Mouse (Mus musculus) CD8-positive naive resting alpha-beta T cell, adult 2 months (primary cell): Measurements from ENCODE around the gene Defb36.

Experiments
- DNase-seq, 2 experiments: peaks; one replicate each; pipeline ENCODE4 v3.0.0; 2022; ENCODE audit warnings: low read depth in 2 of 2, low spot score in 2 of 2

Gene Defb36

DNA sequence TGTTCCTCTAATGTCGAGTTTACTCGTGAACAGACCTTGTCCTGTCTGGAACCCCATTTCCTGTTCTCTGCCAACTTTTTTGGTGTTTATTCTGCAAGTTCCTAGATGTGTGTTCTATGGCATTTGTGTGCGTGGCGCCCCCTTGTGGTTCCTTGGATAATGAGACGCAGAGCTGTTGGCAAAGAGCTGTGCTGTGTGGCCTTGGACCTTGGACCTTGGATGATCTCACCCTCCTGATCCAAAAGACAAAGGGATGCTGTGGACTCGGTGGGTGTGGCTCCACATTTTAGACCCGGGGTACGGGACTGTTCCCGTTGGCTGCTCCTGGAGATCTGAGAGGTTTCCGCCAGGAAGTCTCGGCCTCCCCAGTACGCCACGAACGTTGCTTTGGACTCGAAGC is at the start of gene Defb36:
Gene Defb36 (plus strand): TSS at position 271 of the 400 bp plus-strand sequence.
- DNase-seq, result peak in 1 of 2 experiments; percentile 5

DNA sequence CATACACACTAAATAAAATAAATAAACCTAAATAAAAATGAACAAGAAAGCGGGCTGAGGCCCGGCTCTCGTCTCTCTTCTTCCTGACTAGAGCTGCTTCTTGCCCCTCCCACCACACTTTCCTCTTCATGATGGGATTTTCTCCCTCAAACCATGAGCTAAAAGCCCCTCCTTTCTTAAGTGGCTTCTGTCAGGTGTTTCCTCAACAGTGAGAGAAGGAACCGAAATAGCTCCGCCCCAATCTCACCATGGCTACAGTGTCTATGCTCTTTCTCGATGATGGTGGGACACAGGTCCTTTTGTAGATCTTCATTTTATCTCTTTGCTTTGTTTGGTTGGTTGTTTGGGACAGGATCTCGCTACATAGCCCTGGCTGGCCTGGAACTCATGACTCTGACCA is 47.5 kb upstream of the Defb36 start:
- no peak for DNase-seq

DNA sequence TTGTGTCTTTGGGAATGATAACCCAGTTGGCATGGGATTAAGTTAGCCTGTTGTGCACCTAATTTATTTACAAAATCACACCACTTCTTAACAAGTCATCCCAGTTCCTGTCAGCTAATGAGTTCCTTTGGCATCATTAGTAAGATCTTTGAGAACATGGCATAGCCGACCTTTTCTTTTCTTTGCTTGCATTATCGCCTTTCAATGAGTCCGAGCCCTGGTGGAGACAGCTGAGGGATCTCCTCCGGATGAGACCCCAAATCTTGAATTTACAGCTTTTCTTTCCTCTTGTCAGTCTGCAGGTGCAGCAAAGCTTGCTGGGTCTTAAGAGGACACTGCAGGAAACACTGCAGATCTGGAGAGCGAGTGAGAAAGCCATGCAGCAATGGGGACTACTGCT is 35.1 kb upstream of the Defb36 start, which contains the start of gene Gm17416:
Gene Gm17416 (plus strand): TSS at position 301 of the 400 bp plus-strand sequence.
- DNase-seq, result no peak

DNA sequence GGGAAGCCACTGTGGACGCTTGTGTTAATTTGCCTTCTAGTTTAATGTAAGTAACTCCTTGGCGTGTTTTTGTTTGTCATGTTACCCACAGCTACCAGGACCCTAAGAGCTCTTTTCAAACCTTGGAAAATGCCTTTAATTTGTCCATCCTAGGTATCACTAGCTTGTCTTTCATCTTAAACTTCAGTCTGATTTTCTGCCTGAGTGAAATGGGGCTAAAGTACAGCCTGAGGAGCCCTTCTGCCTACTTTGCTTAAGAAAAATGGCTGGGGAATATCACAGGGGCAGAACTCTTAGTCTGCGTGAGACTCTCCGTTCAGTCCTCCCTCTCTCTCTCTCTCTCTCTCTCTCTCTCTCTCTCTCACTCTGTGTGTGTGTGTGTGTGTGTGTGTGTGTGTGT is 34.2 kb upstream of the Defb36 start:
- DNase-seq, result no peak

DNA sequence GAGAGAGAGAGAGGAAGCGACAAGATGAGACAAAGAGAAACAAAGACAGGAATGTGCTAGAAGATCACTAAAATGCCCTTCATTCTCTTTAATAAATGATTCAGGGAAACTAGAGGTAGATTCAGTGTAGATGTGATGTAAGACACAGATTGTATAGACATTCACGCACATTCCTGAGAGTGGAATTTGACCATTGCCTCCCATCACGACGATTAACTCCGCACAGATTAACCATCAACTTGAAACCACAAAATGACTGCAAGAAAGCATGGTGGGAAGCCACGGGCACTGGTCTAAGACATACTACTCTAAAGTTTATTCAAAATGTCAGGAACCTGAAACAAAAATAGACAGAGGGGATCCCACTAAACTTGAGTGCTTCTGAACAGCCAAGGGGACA is 33.8 kb upstream of the Defb36 start:
- DNase-seq, result no peak

DNA sequence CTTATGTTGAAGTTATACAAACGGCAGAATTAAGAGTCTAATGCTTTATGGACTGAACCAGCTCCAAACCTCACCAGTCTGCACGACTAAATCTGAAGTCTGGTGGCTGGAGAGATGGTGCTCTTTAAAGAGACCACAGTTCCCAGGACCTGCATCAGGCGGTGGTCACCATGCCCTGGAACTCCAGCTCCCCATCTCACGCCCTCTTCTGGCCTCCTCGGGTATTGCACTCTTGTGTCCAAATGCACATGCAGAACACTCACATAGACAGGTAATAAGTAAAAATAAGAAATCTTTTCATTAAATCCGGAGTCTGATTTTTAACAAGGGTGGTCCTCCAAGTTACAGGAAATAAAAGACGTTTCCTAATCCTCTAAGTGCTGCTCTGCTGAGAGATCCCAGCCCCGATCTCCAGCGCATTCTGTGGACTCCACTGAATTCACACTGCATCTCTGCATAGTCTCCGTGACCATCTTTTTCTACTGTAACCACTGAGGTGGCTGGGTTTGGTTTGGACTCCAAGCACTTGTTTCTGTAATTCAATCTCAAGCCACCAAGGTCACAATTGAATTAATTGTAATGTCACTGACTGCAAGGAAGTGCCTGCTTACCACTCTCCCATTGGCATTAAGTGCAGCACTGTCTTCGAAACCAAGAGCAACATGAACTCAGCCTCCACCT is 31.9 kb upstream of the Defb36 start, which contains the start of gene Defb21:
Gene Defb21 (plus strand): TSS at position 631 of the 681 bp plus-strand sequence.
- DNase-seq, result no peak

DNA sequence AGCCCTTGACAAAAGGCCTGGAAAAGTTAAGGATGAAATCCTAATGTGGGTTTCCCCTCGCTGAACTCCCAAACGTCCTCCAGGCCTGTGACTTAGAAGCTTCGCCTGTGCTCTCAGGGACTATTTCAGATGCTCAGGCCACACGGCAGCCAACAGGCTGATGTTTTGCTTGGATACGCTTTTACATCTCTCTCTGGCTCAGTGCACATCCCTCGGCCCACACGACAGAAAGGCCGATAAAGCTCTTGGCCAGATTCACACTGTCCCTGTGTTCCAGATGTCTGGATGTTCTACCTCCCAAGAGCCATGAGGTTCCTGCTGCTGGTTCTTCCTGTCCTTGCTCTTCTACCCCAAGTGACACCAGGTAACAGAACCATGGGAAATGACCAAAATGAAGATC is 30.6 kb upstream of the Defb36 start:
- DNase-seq, result no peak

DNA sequence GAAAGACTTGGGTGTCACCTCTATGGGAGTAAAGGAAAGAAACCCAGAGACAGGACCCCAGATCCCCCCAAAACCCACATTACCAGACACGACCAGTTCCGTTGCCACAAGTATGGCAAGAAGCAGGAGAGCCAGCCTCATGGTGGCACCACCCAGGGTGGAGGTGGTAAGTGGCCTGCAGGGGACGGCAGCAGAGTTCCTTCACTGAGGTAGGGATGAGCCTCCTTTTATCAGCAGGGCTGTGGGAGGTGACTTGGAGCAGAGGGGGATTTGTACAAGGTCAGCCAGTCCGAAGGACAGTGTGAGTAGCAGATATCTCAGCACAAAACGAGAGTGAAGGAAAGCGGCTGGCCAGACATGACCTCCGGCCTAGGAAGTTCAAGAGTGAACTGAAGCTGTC is 24.0 kb upstream of the Defb36 start, which contains the start of gene Defb19:
Gene Defb19 (minus strand): TSS at position 206 of the 400 bp plus-strand sequence.
- no peak for DNase-seq

DNA sequence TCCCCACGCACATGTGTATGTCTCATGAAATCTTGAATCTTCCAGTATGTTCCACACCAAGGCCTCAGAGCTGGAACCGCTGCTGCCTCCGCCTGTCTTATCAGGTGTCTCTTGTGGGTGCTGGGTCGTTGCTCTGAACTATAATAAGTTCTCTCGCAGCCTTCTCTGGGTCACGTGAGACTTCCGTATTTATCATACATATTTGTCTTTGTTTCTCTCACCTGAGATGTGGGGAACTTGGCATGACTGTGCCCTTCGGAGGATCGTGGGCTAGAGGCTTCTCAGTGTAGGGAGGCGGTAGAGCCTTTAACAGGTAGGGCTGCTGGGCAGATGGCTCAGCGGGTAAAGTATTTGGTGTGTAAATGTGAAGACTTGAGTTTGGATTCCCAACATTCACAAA is 23.5 kb upstream of the Defb36 start:
- no peak for DNase-seq

DNA sequence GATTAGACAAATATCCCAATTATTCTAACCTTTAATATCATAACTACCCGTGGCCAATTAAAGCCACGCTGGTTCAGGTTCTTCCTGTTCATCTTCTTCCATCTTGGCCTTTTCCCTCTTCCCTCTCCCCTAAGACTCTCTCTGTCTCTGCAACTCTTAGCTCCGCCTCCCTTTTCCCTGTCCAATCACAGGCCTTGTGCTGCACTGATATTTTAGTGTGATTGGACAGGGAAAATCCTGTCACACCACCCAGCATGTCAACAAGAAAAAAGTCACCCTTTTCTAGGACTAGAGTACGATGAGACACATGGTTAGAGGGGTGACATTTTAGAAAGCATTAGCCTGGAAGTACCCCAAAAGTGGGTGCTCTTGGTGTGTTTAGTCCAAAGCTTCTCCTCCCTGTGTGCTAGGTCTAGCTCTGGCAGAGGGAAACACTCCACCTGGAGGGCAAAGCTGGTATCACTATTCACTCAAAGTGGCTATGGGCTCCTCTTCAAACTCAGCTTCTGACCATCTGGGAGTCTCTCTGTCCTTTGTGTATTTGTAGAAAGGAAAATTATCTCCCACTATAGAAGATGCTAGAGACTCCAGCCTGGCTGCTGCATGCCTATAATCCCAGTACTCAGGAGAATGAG is 17.1 kb upstream of the Defb36 start:
- DNase-seq, result no peak

DNA sequence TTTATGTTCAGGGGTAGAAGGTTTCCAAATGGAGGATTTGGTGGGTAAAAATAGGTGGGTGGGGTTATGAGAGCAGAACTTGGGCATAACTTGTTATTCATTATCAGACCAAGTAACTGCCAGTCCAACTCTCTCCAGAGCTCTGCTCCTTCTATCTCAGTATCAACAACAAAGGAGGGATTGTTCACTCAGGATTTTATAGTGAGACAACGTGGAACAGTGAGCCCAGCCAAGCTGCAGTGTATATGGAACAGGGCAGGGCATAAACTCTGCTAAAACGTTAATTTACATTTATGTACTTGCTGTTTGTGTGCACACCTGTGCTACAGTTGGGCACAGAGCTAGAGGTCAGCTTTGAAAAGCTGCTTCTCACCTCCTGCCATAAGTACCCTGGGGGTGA is 15.7 kb upstream of the Defb36 start:
- no peak for DNase-seq

DNA sequence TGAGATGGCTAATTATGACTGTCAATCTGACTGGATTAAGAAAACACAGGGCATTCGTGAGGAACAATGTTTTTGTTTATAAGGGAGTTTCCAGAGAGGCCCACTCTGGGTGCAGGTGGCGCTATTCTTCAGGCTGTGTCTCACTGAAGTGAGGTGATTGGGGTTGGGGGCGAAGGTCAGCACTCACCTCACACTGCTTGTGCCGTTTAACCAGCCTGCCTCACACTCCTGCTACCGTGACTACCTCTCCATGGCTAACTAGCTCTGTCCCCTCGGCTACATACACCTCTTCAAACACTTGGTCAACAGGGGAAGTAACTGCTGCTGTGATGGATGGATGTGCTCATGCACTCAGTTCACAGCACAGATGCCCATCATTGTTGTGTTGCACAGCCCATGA is 15.1 kb upstream of the Defb36 start:
- DNase-seq, result no peak

DNA sequence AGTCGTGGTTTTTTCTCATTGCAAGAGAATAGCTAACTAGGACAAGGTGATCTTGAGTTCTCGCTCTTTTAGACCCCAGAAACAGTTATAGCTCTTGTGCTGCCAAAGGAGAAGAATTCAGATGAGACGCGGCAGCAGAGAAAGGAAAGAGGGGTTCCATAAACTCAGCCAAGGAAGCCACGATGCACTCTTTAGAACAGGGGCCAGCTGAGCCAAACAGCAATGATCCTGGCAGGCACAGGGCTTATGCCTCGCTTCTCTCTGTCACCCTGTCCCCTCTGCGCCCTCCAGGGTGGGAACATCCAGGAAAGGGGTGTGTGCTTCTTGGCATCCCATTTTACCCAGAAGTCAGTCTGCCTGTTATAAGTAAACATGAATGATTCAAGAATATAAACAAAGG is 4.8 kb upstream of the Defb36 start, which contains the start of gene Defb45:
Gene Defb45 (minus strand): TSS at position 101 of the 400 bp plus-strand sequence.
- DNase-seq, result no peak

DNA sequence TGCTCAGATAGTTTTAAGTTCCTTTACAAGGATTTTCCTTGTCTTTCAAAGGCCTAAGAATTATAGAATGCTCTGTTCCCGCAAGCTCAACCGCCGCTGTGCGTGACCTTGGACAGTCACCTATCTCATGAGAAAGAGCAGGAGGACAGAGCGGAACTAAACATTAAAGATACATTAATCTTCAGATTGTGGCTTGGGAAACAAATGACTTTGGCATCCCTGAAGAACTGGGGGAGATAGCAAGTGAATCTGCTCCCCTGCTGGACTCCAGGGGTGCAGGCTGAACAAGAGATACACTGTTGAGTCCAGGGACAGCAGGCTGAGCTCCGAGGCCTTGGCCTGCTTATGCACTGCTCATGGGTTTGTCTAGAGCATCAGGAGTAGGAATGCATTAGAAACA is 4.1 kb upstream of the Defb36 start:
- no peak for DNase-seq

DNA sequence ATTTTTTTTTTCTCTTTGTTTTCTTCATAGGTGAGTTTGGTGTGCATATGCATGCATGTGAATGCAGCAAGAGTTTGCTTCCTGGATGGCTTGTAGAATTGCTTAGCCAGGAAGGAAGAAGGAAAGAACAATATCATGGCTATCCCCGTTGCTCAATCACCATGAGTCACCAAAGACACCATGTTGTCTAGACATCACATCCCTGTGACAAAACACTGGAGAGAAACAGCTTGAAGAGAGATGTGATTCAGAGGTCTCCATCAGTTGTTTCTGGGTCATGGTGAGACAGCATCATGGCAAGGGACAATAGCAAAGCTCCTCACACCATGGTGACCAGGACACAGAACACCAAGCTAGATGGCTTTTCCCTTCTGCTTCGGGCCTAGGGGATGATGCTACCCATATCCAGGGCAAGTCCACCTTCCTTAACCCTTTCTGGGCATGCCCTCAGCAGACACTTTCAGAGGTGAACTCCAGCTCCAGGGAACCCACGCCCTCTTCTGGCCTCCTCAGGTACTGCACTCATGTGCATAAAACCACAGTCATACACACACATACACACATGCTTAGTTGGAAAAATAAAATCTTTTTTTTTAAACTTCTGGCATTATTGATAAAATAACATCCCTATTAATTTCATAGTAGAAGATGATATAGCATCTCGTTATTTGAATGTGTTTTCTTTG is 2.7 kb upstream of the Defb36 start:
- no peak for DNase-seq

DNA sequence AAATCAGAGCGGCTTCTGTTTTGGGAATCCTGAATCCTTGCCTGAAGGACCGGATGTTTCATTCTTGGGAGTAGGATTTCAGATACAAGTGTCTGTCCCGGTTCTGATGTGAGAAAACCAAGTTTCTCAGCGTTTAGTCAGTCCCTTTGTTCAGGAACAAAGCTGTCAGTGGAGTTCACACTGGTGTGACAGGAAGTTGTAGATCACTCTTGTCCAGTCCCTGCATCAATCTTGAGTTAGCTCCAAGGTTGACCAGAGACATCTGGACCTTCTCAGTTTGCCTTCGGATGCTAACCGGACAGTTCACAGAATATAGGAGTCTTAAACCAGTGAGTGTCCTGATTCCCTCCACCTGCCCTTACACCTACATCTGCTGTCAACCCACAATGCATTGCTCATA is 3.6 kb downstream of the Defb36 start:
- no peak for DNase-seq

DNA sequence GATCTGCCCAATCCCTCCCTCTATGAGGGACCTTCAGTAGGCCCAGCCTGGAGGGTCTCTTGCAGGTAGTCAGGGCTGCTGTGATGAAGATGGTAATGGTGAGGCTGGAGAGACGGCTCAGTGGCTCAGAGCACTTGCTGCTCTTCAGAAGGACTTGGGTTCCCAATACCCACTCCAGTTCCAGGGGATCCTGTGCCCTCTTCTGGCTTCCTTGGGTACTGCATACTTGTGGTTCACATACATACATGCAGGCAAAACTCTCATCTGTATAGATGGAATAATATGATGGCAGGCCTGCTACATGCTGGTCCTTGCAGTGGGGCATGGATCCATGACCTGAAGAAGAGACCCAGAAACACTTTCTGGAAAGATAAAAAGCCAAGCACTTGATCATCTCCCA is 4.6 kb downstream of the Defb36 start:
- no peak for DNase-seq

DNA sequence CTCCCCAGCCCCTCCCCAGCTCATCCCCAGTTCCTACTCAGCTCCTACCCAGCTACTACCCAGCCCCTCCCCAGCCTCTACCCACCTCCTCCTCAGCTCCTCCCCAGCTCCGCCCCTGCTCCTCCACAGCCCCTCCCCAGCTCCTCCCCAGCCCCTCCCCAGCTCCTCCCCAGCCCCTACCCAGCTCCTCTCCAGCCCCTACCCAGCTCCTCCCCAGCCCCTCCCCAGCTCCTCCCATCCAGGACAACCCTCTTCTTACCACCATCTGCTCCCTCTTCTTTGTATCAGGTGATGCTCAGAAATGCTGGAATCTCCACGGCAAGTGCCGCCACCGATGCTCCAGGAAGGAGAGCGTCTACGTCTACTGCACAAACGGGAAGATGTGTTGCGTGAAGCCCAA is 8.1 kb downstream of the Defb36 start:
- DNase-seq, result no peak

DNA sequence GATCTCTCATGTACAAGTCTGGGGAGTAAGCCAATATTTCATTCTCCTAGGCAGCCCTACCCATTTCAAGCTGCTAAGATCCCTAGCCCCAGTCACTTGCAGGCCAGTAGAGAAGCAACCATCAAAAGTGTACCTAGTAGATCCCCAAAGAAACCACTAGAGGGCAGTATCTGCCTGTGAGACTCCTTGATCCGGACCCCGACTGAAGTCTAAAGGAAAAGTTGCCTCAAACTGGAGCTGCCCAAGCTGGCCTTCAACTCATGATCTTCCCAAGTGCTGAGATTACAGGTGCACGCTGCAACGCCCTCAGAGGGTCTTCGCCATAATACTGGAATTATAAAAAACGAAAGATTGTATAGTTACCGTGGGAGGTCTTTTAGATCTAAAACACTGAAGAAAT is 11.4 kb downstream of the Defb36 start:
- peak; percentile 7 to 21 for DNase-seq

DNA sequence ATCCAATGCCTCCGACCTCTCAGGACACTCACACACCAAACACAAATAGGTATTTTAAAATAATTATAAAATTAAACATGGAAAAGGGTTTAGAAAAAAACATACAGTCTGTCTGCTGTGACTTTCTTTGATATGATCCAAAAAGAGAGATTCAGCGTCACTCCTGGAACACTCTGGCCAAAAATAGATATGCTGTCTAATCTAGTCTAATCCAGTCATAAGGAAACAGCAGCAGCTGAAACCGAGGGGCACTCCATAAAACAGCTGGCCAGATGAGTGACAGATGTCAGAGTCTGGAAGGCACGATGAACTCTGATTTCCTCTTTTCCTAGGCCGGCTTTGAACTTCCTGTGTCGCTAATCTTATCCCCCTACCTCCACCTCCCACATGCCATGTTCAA is 12.3 kb downstream of the Defb36 start:
- no peak for DNase-seq

DNA sequence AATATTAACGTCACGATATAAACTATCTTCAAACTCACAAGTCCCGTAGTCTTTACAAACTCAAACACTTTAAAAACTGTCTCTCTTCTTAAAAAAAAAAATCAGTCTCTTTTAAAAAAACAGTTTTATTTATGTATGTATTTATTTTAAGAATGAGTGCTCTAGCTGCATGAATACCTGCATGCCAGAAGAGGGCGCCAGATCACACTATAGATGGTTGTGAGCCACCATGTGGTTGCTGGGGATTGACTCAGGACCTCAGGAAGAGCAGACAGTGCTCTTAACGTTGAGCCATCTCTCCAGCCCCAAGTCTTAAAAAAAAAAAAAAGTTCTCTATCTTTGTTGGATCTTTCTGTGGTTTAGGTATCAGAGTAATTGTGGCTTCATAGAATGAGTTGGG is 13.2 kb downstream of the Defb36 start:
- no peak for DNase-seq
